Mouse (Mus musculus): ENCODE results near the gene Apba2.

- TF ChIP-seq CTCF (IDR thresholded peaks at IDR 0.05; ENCODE audit: low read depth): no peak
- TF ChIP-seq EP300 (IDR thresholded peaks at IDR 0.05; ENCODE audit: low read depth): no peak
These were observed 45.3 kb upstream of the Apba2 start for GRCm38 (mm10) chr7:64456176-64456575.

All from heart, postnatal 0 days (tissue).